Mouse (Mus musculus): ENCODE results near the gene Rab24. TPM values are rescaled to one million over a fixed set of nuclear protein-coding genes. Genes with fewer than 3 reads are reported as not detected.

Gene Rab24
- polyA plus RNA-seq, 1 experiment from 2014 or later: 79.2 TPM

DNA sequence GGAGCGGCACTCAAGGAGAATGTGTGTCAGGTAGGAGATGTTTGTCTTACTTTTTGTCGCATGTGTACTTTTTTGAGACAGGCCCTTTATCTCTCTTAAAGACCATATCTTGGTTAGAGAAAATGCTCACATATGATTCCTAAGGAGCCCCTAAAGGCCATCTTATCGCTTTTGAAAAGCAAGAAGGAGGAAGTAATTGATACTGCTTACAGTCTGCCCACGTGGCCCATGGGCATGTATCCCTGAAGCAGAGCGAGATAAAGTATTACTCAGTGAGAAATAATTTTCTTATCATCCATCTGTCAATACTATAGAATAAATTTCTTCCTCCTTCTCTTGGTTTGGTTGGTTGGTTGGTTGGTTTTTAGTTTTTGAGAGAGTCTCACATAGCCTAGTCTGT, 44.1 kb downstream of the Rab24 start:
- H3K4me2 ChIP-seq (ENCODE audit: low read depth, low read length): no peak overlapping the region
- peaks cover 22% of the 10 kb centered on the region; the same call in 1 of the 2 replicates for H3K36me3 ChIP-seq (ENCODE audit: control insufficient read depth, insufficient read depth, low read length)
- H3K9ac ChIP-seq (ENCODE audit: low read length): no peak overlapping the region
- no peak overlapping the region for H3K4me3 ChIP-seq (replicated peaks; ENCODE audit: low read length)
- H3K4me1 ChIP-seq (ENCODE audit: control insufficient read depth, insufficient read depth, low read length): no peaks in the 10 kb centered on the region
- no peak; the same call in 1 of the 2 replicates for ATAC-seq (ENCODE audit: insufficient read depth, low FRiP score)
- H3K27me3 ChIP-seq (ENCODE audit: control insufficient read depth, insufficient read depth, low read length): no peaks in the 10 kb centered on the region
- H3K9me3 ChIP-seq (replicated peaks; ENCODE audit: control insufficient read depth, low read length): no peaks in the 10 kb centered on the region
- WGBS: 79% methylated on average over 5 of the region's 5 CpGs
- H3K27ac ChIP-seq (ENCODE audit: low read length): no peak overlapping the region

DNA sequence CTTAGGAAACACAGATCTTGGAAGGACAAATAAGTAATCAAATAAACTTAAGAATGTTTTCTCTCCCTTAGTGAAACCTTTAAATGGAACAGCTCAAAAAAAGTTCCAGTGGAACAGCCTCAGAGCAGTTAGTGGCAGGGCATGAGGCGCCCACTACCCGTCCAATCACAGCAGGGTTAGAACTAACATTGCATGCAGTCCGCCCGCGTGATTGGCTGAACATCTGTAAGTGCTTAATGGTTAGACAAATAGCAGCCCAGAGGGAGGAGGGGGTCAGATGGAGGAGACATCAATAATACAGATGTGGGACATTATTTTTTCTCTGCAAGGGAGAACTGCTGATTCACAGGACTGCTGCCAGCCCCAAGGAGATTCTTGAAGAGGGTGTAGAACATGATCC, 44.5 kb downstream of the Rab24 start:
- Histone ChIP-seq H3K4me1 (ENCODE audit: control insufficient read depth, insufficient read depth, low read length) (no peaks in the 10 kb centered on the region), H3K9ac (ENCODE audit: low read length) (no peak overlapping the region), H3K4me3 (replicated peaks; ENCODE audit: low read length) (no peak overlapping the region), H3K27me3 (ENCODE audit: control insufficient read depth, insufficient read depth, low read length) (no peaks in the 10 kb centered on the region), H3K4me2 (ENCODE audit: low read depth, low read length) (no peak overlapping the region), H3K9me3 (replicated peaks; ENCODE audit: control insufficient read depth, low read length) (no peaks in the 10 kb centered on the region), H3K36me3 (ENCODE audit: control insufficient read depth, insufficient read depth, low read length) (peaks cover 25% of the 10 kb centered on the region; the same call in 1 of the 2 replicates), H3K27ac (ENCODE audit: low read length) (no peak overlapping the region)
- ATAC-seq (ENCODE audit: insufficient read depth, low FRiP score): no peak
- WGBS: 90% methylated on average over 5 of the region's 5 CpGs

Other genes with a start within 250 kb of the Rab24 start
- 22.0 and 31.5 TPM in 2 replicates for gene Uimc1, start 221.6 kb downstream of the Rab24 start, polyA plus RNA-seq (2015; fragmentation: Nextera tagmentation; extraction: Ambion mirVana)
- 14.1 and 15.6 TPM in 2 replicates for gene Zfp346, start 216.6 kb downstream of the Rab24 start, polyA plus RNA-seq (2015; fragmentation: Nextera tagmentation; extraction: Ambion mirVana)
- gene Gm17617, start 188.4 kb downstream of the Rab24 start, polyA plus RNA-seq (2015; fragmentation: Nextera tagmentation; extraction: Ambion mirVana): not detected in 2 replicates
- gene Fgfr4, start 169.3 kb downstream of the Rab24 start, polyA plus RNA-seq (2015; fragmentation: Nextera tagmentation; extraction: Ambion mirVana): 6.8 and 7.8 TPM in 2 replicates
- gene Nsd1, start 112.2 kb downstream of the Rab24 start, polyA plus RNA-seq (2015; fragmentation: Nextera tagmentation; extraction: Ambion mirVana): 37.9 and 44.6 TPM in 2 replicates
- gene Prelid1, start 1.4 kb downstream of the Rab24 start, polyA plus RNA-seq (2015; fragmentation: Nextera tagmentation; extraction: Ambion mirVana): 444 and 484 TPM in 2 replicates
- gene Mxd3, start 7.9 kb upstream of the Rab24 start, polyA plus RNA-seq (2015; fragmentation: Nextera tagmentation; extraction: Ambion mirVana): 31.8 and 35.5 TPM in 2 replicates
- 112 and 113 TPM in 2 replicates for gene Lman2, start 40.8 kb upstream of the Rab24 start, polyA plus RNA-seq (2015; fragmentation: Nextera tagmentation; extraction: Ambion mirVana)
- 1.00 and 1.6 TPM in 2 replicates for gene Rgs14, start 47.8 kb upstream of the Rab24 start, polyA plus RNA-seq (2015; fragmentation: Nextera tagmentation; extraction: Ambion mirVana)
- gene Slc34a1, start 76.2 kb upstream of the Rab24 start, polyA plus RNA-seq (2015; fragmentation: Nextera tagmentation; extraction: Ambion mirVana): 0.14 and 0.17 TPM in 2 replicates
- not detected in 2 replicates for gene Pfn3, start 93.3 kb upstream of the Rab24 start, polyA plus RNA-seq (2015; fragmentation: Nextera tagmentation; extraction: Ambion mirVana)
- 4.5 and 5.6 TPM in 2 replicates for gene F12, start 104.8 kb upstream of the Rab24 start, polyA plus RNA-seq (2015; fragmentation: Nextera tagmentation; extraction: Ambion mirVana)
- 14.6 TPM in 2 replicates for gene Grk6, start 123.1 kb upstream of the Rab24 start, polyA plus RNA-seq (2015; fragmentation: Nextera tagmentation; extraction: Ambion mirVana)
- gene Prr7, start 142.3 kb upstream of the Rab24 start, polyA plus RNA-seq (2015; fragmentation: Nextera tagmentation; extraction: Ambion mirVana): 0.22 and 0.26 TPM in 2 replicates
- 111 and 113 TPM in 2 replicates for gene Dbn1, start 166.2 kb upstream of the Rab24 start, polyA plus RNA-seq (2015; fragmentation: Nextera tagmentation; extraction: Ambion mirVana)
- gene Pdlim7, start 191.7 kb upstream of the Rab24 start, polyA plus RNA-seq (2015; fragmentation: Nextera tagmentation; extraction: Ambion mirVana): 240 and 243 TPM in 2 replicates
- 4.7 and 4.9 TPM in 2 replicates for gene Dok3, start 207.3 kb upstream of the Rab24 start, polyA plus RNA-seq (2015; fragmentation: Nextera tagmentation; extraction: Ambion mirVana)
- 52.5 and 53.4 TPM in 2 replicates for gene Ddx41, start 214.7 kb upstream of the Rab24 start, polyA plus RNA-seq (2015; fragmentation: Nextera tagmentation; extraction: Ambion mirVana)
- gene Fam193b, start 249.2 kb upstream of the Rab24 start, polyA plus RNA-seq (2015; fragmentation: Nextera tagmentation; extraction: Ambion mirVana): 26.1 and 30.1 TPM in 2 replicates

Data from stomach, embryonic 16.5 days (tissue).